Mouse (Mus musculus) urinary bladder, postnatal 14 days (tissue): ENCODE results near the gene Sema6c.
"Not testable (repeated sequence)": the region's sequence is repeated elsewhere in the genome, so short reads cannot be mapped to it uniquely, and the experiment has no call there.

Experiments used
- DNase-seq: peaks from one replicate; pipeline ENCODE4 v3.0.0; 2021; ENCODE audit warnings: low spot score

Gene Sema6c

GRCm38 (mm10) chr3:95186100-95186499 lies 25.8 kb downstream of the Sema6c start:
- DNase-seq: no peak

- no peak for DNase-seq
Observed at GRCm38 (mm10) chr3:95186888-95187287, 26.6 kb downstream of the Sema6c start.

GRCm38 (mm10) chr3:95194721-95195135 lies 34.5 kb downstream of the Sema6c start:
- no peak for DNase-seq

DNA sequence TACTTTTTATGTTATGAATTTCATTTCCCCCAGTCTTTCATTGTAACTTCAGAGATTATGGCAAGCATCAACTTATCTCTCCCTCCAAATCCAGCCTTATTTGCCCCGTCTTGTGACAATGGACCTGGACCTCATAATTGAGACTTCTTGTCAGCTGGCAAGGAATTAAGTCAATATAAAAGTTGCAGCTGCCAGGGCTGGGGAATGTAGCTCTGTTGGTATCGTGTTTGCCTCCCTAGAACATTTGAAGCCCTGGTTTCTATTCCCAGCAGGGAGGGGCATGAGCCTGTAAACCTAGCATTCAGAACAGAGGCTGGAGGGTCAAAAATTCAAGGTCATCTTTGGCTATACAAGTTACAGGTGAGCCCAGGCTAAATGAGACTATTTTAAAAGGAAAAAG lies 35.5 kb downstream of the Sema6c start:
- no peak for DNase-seq

- no peak for DNase-seq
Observed at GRCm38 (mm10) chr3:95199101-95199500, 38.8 kb downstream of the Sema6c start.

DNA sequence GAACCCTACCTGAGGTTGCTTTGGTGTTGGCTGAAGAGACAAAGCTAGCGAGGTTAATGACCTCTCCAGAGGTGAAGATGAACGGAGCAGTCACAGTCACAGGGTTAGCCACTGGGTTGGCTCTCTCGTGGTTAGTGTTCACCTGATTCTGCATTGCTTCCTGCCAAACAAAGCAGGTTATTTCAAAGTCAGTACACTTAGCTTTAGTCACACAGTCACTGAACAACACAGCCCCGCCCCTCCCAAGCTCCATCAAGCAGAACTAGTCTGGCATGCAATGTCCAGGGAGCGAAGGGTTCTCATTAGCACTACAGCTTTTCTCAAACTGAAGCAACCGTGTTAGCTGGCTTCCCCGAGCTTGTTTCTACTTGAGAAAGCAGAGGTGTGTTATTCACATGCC lies 39.9 kb downstream of the Sema6c start:
- DNase-seq: peak; percentile 68

GRCm38 (mm10) chr3:95200562-95200961 lies 40.3 kb downstream of the Sema6c start:
- no peak for DNase-seq

DNA sequence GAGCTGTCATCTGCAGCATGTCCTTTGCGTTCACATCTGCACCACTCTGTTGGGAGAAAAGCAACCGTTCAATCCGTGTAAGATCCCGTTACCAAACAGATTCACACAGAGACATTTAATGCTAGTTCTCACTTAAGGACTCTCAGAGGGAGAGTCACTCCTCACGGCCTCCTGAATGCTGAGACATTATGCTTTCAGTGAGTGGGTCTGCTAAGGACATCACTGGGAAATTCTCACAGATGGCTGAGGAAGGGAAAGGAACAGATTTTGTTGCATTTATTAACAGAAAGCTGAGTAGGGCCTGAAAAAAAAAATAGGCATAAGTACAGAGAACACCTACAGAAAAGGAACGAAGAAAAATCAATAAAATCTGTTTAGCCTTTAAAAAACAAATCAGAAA lies 43.6 kb downstream of the Sema6c start:
- DNase-seq: no peak

GRCm38 (mm10) chr3:95208286-95208685 lies 48.0 kb downstream of the Sema6c start:
- DNase-seq: no peak

DNA sequence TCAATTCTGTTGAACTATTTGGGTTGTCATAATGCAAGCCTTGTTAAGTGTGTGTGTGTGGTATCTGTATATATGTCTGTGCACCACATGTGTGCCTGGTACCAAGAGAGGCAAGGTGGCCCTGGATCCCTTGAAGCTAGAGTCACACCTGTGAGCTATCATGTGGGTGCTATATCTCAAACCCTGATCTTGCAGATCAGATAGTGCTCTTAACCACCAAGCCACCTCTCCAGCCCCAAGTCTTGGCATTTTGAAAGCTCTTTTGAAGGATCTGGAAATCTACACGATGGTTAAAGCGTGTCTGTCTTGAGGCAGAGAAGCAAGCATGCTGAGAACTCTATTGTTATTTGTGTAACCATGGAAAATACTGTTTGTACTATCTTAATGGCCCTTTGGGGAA lies 50.3 kb downstream of the Sema6c start:
- no peak for DNase-seq

- not testable (repeated sequence) for DNase-seq
Observed at GRCm38 (mm10) chr3:95212889-95213608, 52.8 kb downstream of the Sema6c start.

- DNase-seq: no peak
Observed at GRCm38 (mm10) chr3:95213609-95213975, 53.3 kb downstream of the Sema6c start.

GRCm38 (mm10) chr3:95216655-95217254 lies 56.5 kb downstream of the Sema6c start:
- DNase-seq: no peak

DNA sequence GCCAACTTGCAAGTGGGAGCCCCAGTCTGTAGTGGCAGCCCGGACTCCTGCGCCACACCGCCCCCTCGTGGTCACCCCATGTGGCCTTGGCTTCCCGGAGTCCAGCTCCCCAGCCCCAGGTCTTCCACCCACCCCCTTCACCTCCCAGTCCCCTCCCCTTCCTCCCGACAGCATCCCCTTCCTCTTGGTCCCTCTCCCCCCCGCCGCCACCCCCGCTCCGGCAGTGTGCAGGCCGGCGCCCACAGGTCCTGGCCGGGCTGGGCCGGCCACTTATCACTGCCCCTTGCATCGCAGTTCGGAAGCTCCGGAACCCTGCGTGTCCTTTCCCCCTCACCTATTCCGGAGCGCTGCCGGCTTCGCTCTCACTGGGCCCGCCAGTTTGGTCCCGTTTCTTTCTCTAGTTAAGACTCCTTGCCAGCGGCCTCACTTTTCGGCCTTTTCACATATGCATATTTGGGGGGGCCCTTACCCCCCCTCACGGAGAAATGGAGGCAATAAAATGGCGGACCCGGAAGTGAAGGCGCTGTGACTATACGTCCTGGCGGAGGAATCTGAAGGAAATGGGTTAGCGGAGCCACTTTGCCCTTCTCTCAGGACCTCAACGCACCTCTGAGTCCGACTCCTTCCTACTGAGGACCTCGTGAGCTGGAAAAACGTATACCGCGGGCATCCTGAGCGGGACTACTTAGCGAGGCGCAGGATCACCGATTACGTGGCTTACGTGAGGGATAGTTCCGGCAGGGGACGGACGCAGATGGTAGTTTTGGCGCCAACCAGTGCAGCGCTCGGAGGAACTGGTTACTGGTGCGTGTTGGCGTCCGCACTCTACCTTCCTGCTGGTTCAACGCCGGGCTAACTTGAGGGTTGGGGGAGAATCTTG lies 57.2 kb downstream of the Sema6c start, which contains the start of gene Gabpb2:
TSS of gene Gabpb2 (minus strand) at position 662 of the 880 bp plus-strand sequence.
- DNase-seq: peak; percentile 97

- DNase-seq: no peak
Observed at GRCm38 (mm10) chr3:95218466-95219137, 58.3 kb downstream of the Sema6c start.

- DNase-seq: no peak
Observed at GRCm38 (mm10) chr3:95223041-95223440, 62.8 kb downstream of the Sema6c start.
